Mouse (Mus musculus) inflammation-experienced regulatory T-cells, adult 6 months (primary cell): ENCODE results near the gene Cdr2. TPM values are rescaled to one million over a fixed set of nuclear protein-coding genes. Genes with fewer than 3 reads are reported as not detected.
"Not testable (repeated sequence)": the region's sequence is repeated elsewhere in the genome, so short reads cannot be mapped to it uniquely, and the experiment has no call there.

ENCODE experiments used
- ATAC-seq: one replicate; pipeline ENCODE4 v1.8.0; 2017
- polyA plus RNA-seq, 3 experiments: library from polyadenylated mRNA; unstranded; fragments of 100-300 nt; shearing (Covaris generic); gene quantifications; one replicate each; pipeline ENCODE4 v1.2.1; 2017

The Cdr2 gene
- polyA plus RNA-seq, 3 experiments from 2014 or later, result 1.2 to 1.4 (median 1.3) TPM

- ATAC-seq, result no peak
These were observed 12.0 kb downstream of the Cdr2 start for GRCm38 (mm10) chr7:120970112-120970511.

- ATAC-seq, result no peak
These were observed 12.9 kb downstream of the Cdr2 start for GRCm38 (mm10) chr7:120969221-120969620.

- no peak for ATAC-seq
These were observed 19.0 kb downstream of the Cdr2 start for GRCm38 (mm10) chr7:120963126-120963525.

GRCm38 (mm10) chr7:120961893-120962292 lies 20.2 kb downstream of the Cdr2 start:
- no peak for ATAC-seq

- no peak for ATAC-seq
These were observed 21.5 kb downstream of the Cdr2 start for GRCm38 (mm10) chr7:120960601-120961000.

GRCm38 (mm10) chr7:120960116-120960515 lies 22.0 kb downstream of the Cdr2 start:
- no peak for ATAC-seq

GRCm38 (mm10) chr7:120953591-120953990 lies 28.5 kb downstream of the Cdr2 start:
- ATAC-seq, result not testable (repeated sequence)

GRCm38 (mm10) chr7:120943936-120944509 lies 38.1 kb downstream of the Cdr2 start:
- no peak for ATAC-seq

- ATAC-seq, result no peak
These were observed 39.6 kb downstream of the Cdr2 start for GRCm38 (mm10) chr7:120942506-120942905.

- no peak for ATAC-seq
These were observed 40.9 kb downstream of the Cdr2 start for GRCm38 (mm10) chr7:120941214-120941613.

- no peak for ATAC-seq
These were observed 41.8 kb downstream of the Cdr2 start for GRCm38 (mm10) chr7:120940343-120940742.

GRCm38 (mm10) chr7:120938206-120938605 lies 43.9 kb downstream of the Cdr2 start:
- ATAC-seq, result no peak

- no peak for ATAC-seq
These were observed 45.6 kb downstream of the Cdr2 start for GRCm38 (mm10) chr7:120936522-120936921.

- peak; percentile 82 for ATAC-seq
These were observed 47.4 kb downstream of the Cdr2 start for GRCm38 (mm10) chr7:120934716-120935115.

GRCm38 (mm10) chr7:120933680-120934195 lies 48.4 kb downstream of the Cdr2 start:
- ATAC-seq, result no peak

GRCm38 (mm10) chr7:120933110-120933509 lies 49.0 kb downstream of the Cdr2 start:
- ATAC-seq, result no peak

GRCm38 (mm10) chr7:120918526-120918962 lies 63.6 kb downstream of the Cdr2 start:
- peak; percentile 83 for ATAC-seq

GRCm38 (mm10) chr7:120917592-120918461 lies 64.3 kb downstream of the Cdr2 start, which contains the start of gene Polr3e:
Polr3e (plus strand) TSS chr7:120917744.
- peak; percentile 79 for ATAC-seq

GRCm38 (mm10) chr7:120917279-120917591 lies 64.9 kb downstream of the Cdr2 start:
- no peak for ATAC-seq

- ATAC-seq, result no peak
These were observed 65.7 kb downstream of the Cdr2 start for GRCm38 (mm10) chr7:120916262-120916875.

GRCm38 (mm10) chr7:120913332-120913731 lies 68.8 kb downstream of the Cdr2 start:
- ATAC-seq, result no peak

GRCm38 (mm10) chr7:120911268-120911667 lies 70.8 kb downstream of the Cdr2 start:
- not testable (repeated sequence) for ATAC-seq

- not testable (repeated sequence) for ATAC-seq
These were observed 71.9 kb downstream of the Cdr2 start for GRCm38 (mm10) chr7:120910172-120910571.
